Mouse (Mus musculus) heart, postnatal 10 days (tissue): ENCODE data around the gene Stx2. TPM values are rescaled to one million over a fixed set of nuclear protein-coding genes. Genes with fewer than 3 reads are reported as not detected.
"Not testable (repeated sequence)": the region's sequence is repeated elsewhere in the genome, so short reads cannot be mapped to it uniquely, and the experiment has no call there.

ENCODE experiments used
- DNase-seq, 2 experiments: peaks; one replicate each; pipeline ENCODE4 v3.0.0; 2021
- intact Hi-C: fragments of 180-260 bp; cut with DNase I; formaldehyde crosslinking; loops from one replicate; pipeline ENCODE4 v1.15.1; 2025
- total RNA-seq, 2 experiments: library from RNA; stranded (reverse); gene quantifications; 2 replicates each; pipeline ENCODE4 v1.2.3; 2021

Stx2 gene
- total RNA-seq, 2 experiments from 2014 or later = 20.0 to 23.2 TPM

DNA sequence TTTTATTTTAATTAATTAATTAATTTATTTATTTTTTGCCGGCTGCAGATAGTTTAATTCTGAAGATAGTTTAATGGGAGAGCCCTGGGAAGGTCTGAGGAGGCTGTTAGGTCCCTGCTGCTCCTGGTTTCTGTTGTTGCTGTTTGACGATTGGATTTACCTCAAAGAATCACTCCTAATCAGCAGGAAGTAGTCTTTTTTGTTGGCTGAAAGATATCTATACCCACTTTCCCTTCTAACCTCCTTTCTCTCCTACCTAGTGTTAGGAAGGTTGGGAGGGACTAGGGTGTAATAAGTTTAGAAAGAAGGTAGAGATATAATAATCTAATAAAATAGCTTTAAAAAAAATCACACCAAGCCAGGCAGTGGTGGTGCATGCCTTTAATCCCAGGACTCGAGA, 6.6 kb upstream of the Stx2 start:
- intact Hi-C loops = no loop called here
- no peak for DNase-seq

DNA sequence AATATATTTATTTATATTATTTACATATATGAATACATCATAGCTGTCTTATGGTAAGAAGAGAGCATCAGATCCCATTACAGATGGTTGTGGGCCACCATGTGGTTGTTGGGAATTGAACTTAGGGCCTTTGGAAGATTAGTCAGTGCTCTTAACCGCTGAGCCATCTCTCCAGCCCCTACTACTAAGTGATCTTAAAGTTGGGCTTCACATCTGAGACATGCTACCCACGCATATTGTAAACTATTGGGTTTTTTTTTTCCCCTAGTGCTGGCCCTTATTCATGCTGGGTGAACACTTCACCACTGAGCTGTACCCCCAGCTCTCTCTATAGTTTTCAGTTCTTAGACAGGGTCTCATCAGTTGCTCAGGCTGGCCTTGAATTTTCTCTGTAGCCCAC, 2.6 kb upstream of the Stx2 start:
- no peak for DNase-seq
- intact Hi-C loops = no loop called here

DNA sequence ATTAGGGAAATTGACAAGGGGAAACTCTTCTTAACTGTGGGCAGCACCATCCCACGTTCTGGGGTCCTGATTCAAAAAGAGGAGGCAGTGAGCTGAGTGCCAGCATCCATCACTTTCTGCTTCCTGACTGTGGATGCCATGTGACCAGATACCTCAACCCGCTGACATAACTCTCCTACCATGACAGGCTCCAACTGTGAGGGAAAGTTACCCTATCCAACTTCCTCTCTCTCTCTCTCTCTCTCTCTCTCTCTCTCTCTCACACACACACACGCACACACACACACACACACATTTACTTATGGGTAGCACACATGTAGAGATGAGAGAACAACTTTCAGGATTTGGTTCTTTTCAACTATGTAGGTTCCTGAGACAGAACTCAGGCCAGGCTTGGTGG, 1.2 kb upstream of the Stx2 start:
- DNase-seq = no peak
- intact Hi-C loops = no loop called here

DNA sequence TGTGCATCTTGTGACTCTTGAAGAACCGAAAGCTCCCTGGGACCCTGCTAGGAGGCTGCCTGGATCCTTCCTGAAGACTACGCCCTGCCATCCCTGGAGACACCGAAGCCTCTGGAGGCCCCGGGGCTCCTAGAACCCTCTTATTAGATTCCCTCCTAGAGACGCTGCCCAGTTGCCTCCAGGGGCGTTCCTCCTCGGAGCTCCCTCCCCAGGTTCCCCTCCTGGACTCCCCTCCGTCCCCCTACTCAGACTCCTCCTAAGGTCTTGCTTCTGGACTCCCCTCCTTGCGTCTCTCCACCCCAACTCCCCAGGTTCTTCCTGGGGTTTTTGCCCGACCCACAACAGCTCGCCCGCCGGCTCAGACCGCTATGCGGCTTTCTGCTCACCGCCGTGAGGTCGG, 366 bp downstream of the Stx2 start:
- no peak for DNase-seq
- intact Hi-C loops = loop anchor here (1.0 kb wide), 1 partner anchor 11 kb away; no protein-coding TSS in a partner anchor

DNA sequence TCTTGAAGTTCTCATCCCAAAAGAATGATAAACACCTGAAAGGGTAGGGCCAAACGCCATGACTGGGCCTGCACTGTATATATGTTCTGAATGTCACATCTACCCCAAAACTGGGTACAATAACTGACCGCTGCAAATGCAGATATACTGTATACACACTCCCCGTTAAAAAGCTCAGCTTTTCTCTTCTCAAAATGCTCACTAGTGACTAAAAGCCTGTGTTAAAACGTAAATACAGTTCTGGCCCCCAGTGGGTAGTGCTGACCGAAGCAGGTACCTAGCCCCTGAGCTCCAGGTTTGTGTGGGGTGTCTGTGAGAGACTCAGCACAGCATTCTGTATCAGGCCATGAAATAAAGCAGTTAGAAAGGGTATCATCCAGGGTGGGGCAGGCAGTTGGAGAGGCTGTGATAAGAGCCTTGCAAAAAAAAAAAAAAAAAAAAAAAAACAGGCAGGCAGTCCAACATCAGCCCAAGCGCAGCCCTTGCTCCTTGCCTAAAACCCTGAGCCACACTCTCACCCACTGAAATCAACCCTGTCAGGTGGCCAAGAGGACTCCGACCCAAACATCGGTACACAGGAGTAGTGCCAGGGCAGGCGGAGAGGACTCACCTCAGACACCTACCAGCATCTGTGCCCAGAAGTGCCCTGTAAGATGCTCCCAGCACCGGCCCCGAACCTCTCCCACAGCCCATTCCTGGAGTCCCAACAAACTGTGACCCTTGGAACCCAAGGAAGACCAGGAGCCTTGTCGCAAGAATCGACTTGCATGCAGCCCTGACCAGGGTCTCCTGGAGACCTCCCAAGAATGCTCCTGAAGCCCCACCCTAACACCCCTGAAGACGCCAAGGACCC, 1.0 kb downstream of the Stx2 start:
- DNase-seq = peak; percentile 23 to 27
- intact Hi-C loops = no loop called here

DNA sequence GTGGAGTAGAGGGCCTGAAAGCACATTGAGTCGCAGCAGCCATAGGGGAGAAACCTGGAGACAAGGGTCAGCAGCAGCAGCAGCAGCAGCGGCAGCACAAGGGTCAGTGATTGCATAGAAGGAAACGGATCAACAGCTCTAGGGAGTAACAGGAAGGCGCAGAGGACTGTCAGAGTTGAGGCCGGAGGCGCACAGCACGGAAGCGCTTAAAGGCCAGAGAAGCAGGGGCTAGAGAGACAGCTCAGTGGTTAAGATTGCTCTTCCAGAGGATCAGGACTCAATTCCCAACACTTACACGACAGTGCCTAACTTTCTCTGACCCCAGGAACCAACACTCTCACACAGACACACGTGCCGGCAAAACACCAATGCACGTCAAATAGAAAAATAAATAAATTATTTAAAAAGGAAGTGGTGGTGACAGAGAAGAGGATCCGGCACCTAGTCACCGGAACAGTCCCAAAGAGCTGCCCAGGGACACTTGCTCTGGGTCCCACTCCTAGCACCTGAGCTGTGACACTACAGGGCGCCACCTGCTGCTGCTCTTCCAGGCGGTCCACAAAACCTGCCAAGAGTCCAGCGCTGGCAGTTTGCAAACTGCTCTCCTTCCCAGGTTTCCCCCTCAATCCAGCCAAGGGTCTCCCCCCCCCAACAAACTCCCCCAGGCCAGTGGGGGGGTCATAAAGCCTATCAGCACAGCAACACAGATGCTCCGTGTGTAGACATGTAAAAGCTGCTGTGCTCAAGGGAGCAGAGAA, 2.2 kb downstream of the Stx2 start:
- intact Hi-C loops = no loop called here
- DNase-seq = peak; percentile 27 to 28

DNA sequence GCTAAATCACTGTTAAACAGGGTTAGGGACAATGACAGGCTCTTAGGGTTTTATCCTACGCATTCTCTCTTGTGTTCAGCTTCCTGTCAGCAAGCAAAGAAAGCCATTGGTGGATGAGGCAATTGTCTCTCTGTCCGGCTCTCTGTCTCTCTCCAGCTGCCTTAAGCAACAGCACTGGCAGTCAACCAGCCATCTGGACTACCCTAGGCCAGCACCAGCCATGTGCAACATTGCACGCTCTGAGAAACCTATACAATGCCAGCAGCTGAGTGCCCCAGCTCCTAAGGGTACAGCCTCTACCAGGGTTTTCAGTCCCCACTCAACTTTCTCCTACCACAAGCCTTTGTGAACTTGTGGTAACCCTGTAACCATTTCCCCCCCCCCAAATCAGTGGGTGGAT, 3.0 kb downstream of the Stx2 start:
- intact Hi-C loops = no loop called here
- peak; percentile 24 to 25 for DNase-seq

DNA sequence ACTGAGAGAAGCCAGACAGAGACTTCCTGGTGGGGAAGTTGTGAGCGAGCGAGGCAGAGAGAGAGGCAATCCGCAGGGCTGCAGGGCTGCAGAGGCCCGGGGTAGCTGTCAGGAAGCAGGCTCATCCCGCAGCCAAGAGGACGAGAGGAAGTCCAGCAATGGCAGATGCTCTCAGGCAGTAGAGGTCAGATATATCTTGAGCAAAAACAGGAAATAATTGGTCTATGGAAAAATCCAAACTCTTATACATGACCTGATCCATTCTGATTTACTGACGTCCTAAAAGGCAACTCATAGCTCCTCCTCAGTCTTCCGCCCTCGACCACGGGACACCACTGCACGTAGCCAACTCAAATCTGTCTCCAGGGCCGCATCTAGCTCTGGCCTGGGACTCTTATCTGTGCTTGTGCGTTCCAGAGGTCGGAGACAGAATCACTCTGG, 5.8 kb downstream of the Stx2 start:
- DNase-seq = peak; percentile 58 to 59
- intact Hi-C loops = no loop called here

DNA sequence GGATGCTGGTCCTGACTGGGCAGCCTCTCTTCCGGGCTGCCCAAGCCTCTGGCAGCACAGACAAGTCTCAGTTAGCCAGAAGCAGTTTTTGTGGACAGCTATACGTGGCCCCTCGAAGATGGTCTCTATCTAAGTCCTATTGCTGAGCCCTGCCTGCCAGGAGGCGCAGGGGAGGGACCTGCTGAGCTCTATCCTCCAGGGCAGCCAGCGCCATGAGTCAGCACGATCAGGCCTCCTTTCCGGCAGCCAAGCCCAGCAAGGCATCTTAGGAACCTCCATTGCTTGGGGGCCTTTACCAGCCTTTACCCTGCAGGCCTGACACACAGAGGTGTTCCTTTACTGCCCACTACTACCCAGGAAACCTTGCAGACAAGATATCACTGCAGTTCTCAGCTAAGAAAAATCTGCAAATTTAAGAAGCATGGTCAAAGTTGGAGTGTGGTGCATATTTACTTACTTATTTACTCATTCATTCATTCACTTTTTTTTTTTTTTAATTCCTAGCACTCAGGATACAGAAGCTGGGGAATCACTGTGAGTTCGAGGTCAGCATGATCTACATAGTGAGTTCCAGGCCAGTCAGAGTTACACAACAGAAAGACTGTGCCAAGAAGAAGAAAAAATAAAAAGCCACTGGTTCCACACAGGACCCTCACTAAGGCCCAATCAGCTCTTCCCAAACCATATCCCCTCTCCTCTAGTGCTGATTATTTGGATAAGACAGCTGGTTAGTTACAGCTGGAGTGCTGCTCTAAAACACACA, 7.5 kb downstream of the Stx2 start:
- intact Hi-C loops = no loop called here
- peak in 1 of 2 experiments; percentile 33 for DNase-seq

DNA sequence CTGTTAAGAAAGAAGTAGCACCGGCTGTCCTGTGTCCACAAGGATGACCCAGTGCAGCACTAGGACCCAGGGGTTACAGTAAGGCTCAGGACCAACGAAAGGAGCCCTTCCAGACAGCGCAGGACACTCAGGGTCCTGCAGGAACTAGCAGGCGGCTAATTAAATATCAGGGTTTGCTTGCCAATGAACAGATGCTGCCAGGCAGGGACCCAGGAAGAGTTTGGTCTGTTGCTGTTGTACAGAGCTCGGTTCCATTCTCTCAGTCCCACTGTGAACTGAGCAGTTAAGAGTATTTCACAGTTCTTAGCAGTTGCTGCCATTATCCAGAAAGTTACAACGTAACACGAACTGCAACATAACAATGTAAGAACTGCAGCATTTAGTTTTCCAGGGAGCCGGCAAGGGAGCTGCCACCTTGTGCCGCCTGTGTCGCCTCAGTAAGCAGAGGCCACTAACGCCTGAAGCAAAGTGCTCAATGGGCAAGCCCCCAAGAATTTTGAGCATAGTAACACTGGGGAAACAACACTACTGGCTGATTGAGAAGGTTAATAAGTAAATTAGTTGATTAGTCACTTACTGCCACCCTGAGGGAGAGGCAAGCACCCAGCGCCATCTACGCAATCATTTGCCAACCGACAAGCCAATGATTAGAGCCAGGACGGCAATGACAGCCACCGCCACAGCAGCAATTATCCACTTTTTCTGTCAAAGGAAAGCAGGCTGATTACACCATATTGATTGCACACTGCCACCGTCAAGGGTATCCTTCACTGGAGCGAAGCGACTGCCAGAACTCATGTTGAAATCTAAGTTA, 21.0 kb downstream of the Stx2 start:
- intact Hi-C loops = no loop called here

DNA sequence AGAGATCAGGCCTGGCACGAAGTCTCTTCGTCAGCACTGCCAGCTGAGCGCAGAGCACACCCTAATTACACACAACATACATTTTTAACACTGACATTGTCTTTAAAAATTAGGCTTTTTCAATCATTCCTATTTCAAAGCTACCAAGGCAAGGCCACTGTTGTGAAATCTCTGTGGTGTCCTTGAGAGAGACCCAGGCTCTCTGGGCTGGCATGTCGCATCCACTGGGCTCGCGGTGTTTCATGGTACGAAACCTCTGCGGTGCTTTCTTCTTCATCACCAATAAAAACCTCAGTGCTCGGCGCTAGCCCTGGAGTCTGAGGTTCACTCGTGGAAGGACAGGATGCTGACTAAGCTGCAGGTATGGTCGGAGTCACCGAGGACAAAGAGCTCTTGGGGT, 22.4 kb downstream of the Stx2 start:
- intact Hi-C loops = no loop called here
- DNase-seq = no peak

More for the DNA sequence above, 21.0 kb downstream of the Stx2 start:
- DNase-seq = no peak

DNA sequence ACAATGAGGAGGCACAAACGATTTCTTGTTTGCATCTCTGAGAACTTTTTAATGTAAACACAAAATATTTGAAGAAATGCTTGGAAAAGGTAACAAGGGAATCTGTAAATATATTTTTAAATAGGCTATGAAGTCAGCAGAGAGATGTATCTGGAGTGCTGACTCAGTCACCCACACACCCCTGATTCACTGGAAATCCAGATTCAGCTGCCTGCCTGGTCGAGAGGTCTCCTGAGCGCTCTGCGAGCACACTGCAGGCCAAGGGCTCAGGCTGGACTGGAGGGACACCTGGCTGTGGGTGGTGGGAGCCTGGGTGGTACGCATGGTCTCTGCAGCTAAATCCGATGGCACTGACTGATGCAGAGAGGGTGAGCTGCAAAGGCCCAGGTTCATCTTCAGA, 23.8 kb downstream of the Stx2 start:
- intact Hi-C loops = loop anchor here (5.0 kb wide), 1 partner anchor 177 kb away; no protein-coding TSS in a partner anchor
- DNase-seq = no peak

DNA sequence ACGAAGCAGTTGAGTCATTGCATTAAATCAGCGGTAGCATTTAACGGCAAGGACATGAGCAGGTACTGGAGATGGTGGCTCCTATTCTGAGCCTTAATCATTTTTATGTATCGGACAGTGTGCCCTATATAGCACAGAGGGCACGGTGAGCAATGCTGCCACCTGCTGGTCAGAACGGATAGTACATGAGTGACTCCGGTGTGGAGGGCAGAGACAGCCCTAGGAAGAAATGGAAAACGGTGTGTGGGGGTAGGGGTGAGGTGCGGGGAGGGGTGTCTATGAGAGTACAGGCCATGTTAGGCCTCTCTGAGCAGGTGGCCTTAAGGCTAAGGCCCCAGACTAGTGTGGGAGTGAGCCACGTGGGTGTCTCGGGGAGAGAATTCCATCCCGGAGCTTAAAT, 26.8 kb downstream of the Stx2 start:
- peak; percentile 54 to 75 for DNase-seq

DNA sequence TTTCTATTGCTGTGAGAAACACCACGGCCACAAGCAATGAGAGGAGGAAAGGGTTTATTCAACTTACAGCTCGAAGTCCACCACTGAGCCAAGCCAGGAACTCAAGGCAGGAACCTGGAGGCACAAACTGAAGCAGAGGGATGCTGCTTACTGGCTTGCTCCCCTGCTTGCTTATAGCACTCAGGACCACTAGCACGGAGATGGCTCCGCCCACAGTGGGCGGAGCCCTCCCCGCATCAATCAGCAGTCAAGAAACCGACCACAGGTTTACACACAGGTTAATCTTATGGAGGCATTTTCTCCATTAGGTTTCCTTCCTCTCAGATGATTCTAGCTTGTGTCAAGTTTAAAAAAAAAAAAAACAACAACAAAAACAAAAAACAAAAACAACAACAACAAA, 27.5 kb downstream of the Stx2 start:
- intact Hi-C loops = loop anchor here (5.0 kb wide), 1 partner anchor 174 kb away; no protein-coding TSS in a partner anchor

More for the DNA sequence above, 26.8 kb downstream of the Stx2 start:
- intact Hi-C loops = loop anchor here (5.0 kb wide), 1 partner anchor 174 kb away; no protein-coding TSS in a partner anchor

DNA sequence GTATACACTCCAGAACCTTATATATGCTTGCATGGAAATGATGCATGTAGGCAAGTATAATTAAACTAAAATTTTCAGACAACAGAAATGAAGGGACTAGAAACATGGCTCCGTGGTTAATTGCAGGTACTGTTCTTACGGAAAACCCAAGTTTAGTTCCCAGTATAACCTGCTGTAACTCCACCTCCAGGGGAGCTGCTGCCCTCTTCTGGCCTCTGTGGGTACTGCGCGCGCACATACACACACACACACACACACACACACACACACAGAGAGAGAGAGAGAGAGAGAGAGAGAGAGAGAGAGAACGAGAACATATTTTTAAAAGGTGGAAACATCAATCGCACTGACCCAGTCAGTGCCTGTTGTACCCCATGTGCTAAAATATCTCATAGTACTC, 29.4 kb downstream of the Stx2 start:
- intact Hi-C loops = no loop called here
- no peak for DNase-seq

More for the DNA sequence above, 27.5 kb downstream of the Stx2 start:
- no peak for DNase-seq

DNA sequence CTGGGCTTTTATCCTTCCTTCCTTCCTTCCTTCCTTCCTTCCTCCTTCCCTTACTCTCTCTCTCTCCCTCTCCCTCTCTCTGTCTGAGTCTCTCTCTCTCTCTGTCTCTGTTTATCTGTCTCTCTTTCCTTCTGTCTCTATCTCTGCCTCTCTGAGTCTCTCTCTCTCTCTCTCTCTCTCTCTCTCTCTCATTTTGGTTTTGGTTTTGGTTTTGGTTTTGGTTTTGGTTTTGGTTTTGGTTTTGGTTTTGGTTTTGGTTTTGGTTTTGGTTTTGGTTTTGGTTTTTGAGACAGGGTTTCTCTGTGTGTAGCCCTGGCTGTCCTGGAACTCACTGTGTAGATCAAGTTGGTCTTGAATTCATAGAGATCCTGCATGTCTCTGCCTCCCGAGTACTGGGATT, 30.9 kb downstream of the Stx2 start:
- DNase-seq, intact Hi-C loops: not testable (repeated sequence)

DNA sequence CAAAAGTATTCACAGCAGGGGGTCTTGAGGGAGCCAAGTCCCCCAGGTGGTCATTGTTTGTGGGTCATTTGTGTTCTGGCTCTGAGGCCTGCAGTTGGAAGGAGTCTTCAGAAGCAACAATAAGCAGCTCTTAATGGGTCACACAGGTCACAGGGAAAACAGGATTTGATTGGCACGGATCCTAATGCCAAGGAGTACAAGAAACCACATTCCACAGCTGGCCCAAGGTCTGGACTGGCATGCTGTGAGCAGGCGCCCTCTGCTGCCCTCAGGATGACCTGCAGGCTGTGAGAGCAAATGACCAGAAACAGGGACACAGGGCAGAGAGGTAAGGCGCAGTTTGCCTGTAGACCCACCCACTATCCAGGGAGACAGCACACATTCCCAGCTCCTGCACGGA, 32.1 kb downstream of the Stx2 start:
- intact Hi-C loops = no loop called here
- peak; percentile 11 to 21 for DNase-seq

DNA sequence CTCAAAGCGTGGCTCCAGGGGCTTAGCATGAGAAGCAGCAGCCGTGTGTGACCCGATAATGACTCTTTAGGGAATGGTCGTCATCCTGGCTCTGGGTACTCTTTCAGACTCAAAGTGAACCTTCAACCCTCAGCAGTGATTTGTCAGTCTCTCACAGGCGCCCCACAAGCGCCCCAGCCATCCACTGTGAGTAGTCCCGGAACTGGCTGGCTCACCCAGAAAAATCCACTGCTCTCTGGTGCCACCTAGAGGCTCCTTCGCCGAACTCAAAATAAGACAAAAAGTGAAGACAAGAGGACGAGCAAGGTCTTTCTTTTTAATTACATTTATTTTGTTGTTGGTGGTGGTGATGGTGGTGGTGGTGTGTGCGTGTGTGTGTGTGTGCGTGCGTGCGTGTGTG, 37.1 kb downstream of the Stx2 start:
- peak; percentile 67 to 79 for DNase-seq
- intact Hi-C loops = loop anchor here (5.0 kb wide), 2 partner anchors 239 to 449 kb away; no protein-coding TSS in a partner anchor

DNA sequence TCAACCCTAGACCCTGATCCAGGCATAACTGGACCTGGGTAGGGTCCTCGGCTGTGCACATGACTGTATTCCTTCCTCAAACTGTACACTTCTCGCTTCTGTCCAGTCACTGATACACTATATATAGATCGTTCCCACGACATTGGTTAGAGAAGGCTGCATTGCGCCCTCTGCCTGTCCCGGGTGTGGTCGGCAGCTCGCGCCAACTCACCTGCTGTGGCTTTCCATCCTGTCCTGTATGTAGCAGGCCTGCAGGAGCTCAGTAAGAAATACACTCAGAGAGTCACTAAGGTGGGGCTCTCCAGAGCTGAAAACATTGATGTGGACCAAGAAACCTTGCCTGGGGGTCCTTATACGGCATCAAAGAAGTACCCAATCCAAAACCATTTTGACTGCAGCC, 37.5 kb downstream of the Stx2 start:
- DNase-seq = no peak
- intact Hi-C loops = loop anchor here (5.0 kb wide), 2 partner anchors 239 to 449 kb away; no protein-coding TSS in a partner anchor

DNA sequence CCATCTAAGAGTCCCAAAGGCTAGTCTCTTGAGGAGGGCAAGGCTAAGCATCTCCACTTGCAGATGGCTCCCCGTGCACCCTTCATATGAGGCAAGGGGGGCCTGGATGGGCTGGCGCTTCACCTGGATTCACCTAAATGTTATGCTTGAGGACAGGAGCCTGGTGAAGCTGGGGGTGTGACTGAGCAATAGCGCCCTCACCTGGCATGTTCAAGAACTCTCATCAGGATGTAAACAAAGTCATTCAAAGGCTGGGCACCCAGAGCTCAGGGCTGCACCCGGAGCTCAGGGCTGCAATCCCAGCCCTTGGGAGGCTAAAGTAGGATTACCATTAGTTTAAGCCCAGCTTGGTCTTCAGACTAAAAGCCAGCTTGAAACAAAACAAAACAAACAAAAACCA, 44.0 kb downstream of the Stx2 start:
- intact Hi-C loops = no loop called here
- no peak for DNase-seq
